Mouse (Mus musculus): ENCODE data around the gene Homer2. TPM values are rescaled to one million over a fixed set of nuclear protein-coding genes. Genes with fewer than 3 reads are reported as not detected.

The Homer2 gene
- polyA plus RNA-seq (2014; fragmentation: Illumina TruSeq; extraction: RNeasy Lipid Tissue Mini Kit (QIAGEN cat#74804); ENCODE audit: low read depth, low replicate concordance) = 0.36 TPM

DNA sequence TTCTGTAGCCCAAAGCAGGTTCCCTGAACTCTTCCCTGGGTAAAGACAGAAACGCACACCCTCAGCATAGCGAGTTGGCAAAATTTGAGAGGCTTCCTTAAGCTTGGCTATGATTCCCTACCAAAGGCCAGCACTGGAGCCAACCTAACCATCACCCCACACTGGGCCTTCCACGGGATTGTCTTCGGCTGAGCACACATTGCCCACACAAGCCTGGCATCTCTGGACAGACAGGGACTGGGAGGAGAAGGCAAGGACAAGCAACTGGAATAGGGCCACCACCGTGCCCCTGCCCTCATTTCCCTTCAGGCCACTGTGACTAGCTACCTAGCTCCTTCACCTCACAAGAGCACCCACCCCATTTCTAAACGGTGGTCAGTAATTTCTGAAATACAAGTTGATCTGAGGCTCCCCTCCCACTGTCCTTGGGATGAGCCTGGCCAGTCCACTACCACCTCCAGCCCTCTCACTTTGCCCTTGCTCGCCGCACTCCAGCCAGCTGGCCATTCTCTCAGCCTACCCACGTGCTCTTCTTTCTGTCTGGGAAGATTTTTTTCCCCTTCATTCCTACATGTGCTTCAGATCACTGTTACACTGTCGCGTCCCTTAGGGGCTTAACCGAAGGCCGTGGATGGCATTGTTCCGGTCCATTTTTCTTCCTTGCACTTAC lies at the start of gene Homer2:
Gene Homer2, minus strand, starts transcription at position 57 of the 670 bp plus-strand sequence.

DNA sequence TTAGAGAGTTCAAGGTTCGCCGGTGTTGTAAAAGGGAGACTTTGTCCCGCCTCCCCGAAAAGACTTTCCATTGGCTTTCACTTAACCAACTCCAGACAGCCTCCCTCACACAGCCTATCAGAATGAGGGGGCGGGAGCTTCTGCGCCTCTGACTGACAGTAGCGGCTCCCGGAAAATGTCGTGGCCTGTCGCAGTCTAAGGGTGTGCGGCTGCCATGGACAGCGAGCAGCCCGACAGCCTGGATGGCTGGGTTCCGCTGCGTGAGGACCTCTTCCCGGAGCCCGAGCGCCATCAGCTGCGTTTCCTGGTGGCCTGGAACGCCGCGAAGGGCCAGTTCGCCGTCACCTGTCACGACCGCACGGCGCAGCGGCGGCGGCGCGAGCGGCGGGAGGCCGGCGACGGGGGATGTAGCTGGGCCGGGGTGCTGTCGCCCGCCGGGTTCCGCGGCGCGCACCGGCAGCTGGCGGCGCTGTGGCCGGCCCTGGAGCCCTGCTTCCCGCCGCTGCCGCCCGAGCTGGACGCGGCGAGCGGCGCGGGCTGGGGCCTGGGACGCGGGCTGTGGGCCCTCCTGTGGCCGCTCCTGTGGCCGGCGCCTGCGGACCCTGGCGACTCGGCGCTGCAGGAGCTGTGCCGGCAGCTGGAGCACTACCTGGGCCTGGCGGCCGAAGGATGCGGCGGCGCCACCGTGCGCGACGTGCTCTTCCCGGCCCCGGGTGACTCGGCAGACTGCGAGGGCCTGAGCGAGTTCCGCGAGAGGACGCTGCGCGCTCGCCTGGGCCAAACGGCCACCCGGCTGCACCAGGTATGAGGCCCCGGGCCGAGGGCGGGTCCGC lies 136.0 kb downstream of the Homer2 start, which contains the start of gene Whamm:
Gene Whamm, plus strand, starts transcription at position 159 of the 833 bp plus-strand sequence.

GRCm38 (mm10) chr7:81566892-81567291 lies 140.4 kb downstream of the Homer2 start, which contains the start of gene Fsd2:
TSS of gene Fsd2 (minus strand) at chr7:81566944.

Other genes starting within 250 kb of the Homer2 start
- gene Ap3b2, start 213.6 kb downstream of the Homer2 start, polyA plus RNA-seq (2014; fragmentation: Illumina TruSeq; extraction: RNeasy Lipid Tissue Mini Kit (QIAGEN cat#74804); ENCODE audit: low read depth, low replicate concordance) = not detected
- not detected for gene BC048679, start 209.2 kb downstream of the Homer2 start, polyA plus RNA-seq (2014; fragmentation: Illumina TruSeq; extraction: RNeasy Lipid Tissue Mini Kit (QIAGEN cat#74804); ENCODE audit: low read depth, low replicate concordance)
- gene Fsd2, start 140.6 kb downstream of the Homer2 start, polyA plus RNA-seq (2014; fragmentation: Illumina TruSeq; extraction: RNeasy Lipid Tissue Mini Kit (QIAGEN cat#74804); ENCODE audit: low read depth, low replicate concordance) = not detected
- gene Whamm, start 136.3 kb downstream of the Homer2 start, polyA plus RNA-seq (2014; fragmentation: Illumina TruSeq; extraction: RNeasy Lipid Tissue Mini Kit (QIAGEN cat#74804); ENCODE audit: low read depth, low replicate concordance) = 7.3 TPM
- 203 TPM for gene Ramac, start 55.4 kb upstream of the Homer2 start, polyA plus RNA-seq (2014; fragmentation: Illumina TruSeq; extraction: RNeasy Lipid Tissue Mini Kit (QIAGEN cat#74804); ENCODE audit: low read depth, low replicate concordance)
- 9.2 TPM for gene 3110040N11Rik, start 82.0 kb upstream of the Homer2 start, polyA plus RNA-seq (2014; fragmentation: Illumina TruSeq; extraction: RNeasy Lipid Tissue Mini Kit (QIAGEN cat#74804); ENCODE audit: low read depth, low replicate concordance)
- 222 TPM for gene Btbd1, start 121.9 kb upstream of the Homer2 start, polyA plus RNA-seq (2014; fragmentation: Illumina TruSeq; extraction: RNeasy Lipid Tissue Mini Kit (QIAGEN cat#74804); ENCODE audit: low read depth, low replicate concordance)
- gene Gm10160, start 148.3 kb upstream of the Homer2 start, polyA plus RNA-seq (2014; fragmentation: Illumina TruSeq; extraction: RNeasy Lipid Tissue Mini Kit (QIAGEN cat#74804); ENCODE audit: low read depth, low replicate concordance) = not detected
- 9.7 TPM for gene Tm6sf1, start 151.5 kb upstream of the Homer2 start, polyA plus RNA-seq (2014; fragmentation: Illumina TruSeq; extraction: RNeasy Lipid Tissue Mini Kit (QIAGEN cat#74804); ENCODE audit: low read depth, low replicate concordance)
- gene Hdgfl3, start 226.9 kb upstream of the Homer2 start, polyA plus RNA-seq (2014; fragmentation: Illumina TruSeq; extraction: RNeasy Lipid Tissue Mini Kit (QIAGEN cat#74804); ENCODE audit: low read depth, low replicate concordance) = 15.6 TPM